Mouse (Mus musculus): Measurements from ENCODE around the gene Pigq. TPM values are rescaled to one million over a fixed set of nuclear protein-coding genes. Genes with fewer than 3 reads are reported as not detected.

Pigq gene
- polyA plus RNA-seq, 1 experiment = 24.4 TPM

- no peak for TF ChIP-seq POLR2A (IDR thresholded peaks at IDR 0.05; ENCODE audit: control insufficient read depth, low read depth, low read length)
- no peak for TF ChIP-seq CTCF (IDR thresholded peaks at IDR 0.05; ENCODE audit: control insufficient read depth, insufficient read depth, insufficient replicate concordance, low read depth, low read length)
- Histone ChIP-seq H3K27ac (ENCODE audit: control insufficient read depth, insufficient read depth, low read depth, low read length) (no peak overlapping the region), H3K27me3 (ENCODE audit: control insufficient read depth, insufficient read depth, low read length) (no peaks in the 10 kb centered on the region), H3K4me3 (ENCODE audit: control insufficient read depth, low read depth, low read length) (no peak overlapping the region), H3K36me3 (ENCODE audit: control insufficient read depth, insufficient read depth, low read length) (no peaks in the 10 kb centered on the region), H3K4me1 (ENCODE audit: control insufficient read depth, insufficient read depth, low read length) (no peaks in the 10 kb centered on the region)
Measured at GRCm38 (mm10) chr17:25911816-25912215, 32.9 kb downstream of the Pigq start.

GRCm38 (mm10) chr17:25907640-25908039 is 37.1 kb downstream of the Pigq start:
- Histone ChIP-seq H3K36me3 (ENCODE audit: control insufficient read depth, insufficient read depth, low read length) (no peaks in the 10 kb centered on the region), H3K4me3 (ENCODE audit: control insufficient read depth, low read depth, low read length) (no peak overlapping the region), H3K27ac (ENCODE audit: control insufficient read depth, insufficient read depth, low read depth, low read length) (no peak overlapping the region), H3K4me1 (ENCODE audit: control insufficient read depth, insufficient read depth, low read length) (no peaks in the 10 kb centered on the region), H3K27me3 (ENCODE audit: control insufficient read depth, insufficient read depth, low read length) (no peaks in the 10 kb centered on the region)
- no peak for TF ChIP-seq CTCF (IDR thresholded peaks at IDR 0.05; ENCODE audit: control insufficient read depth, insufficient read depth, insufficient replicate concordance, low read depth, low read length)
- TF ChIP-seq POLR2A (IDR thresholded peaks at IDR 0.05; ENCODE audit: control insufficient read depth, low read depth, low read length) = no peak

- Histone ChIP-seq H3K36me3 (ENCODE audit: control insufficient read depth, insufficient read depth, low read length) (no peaks in the 10 kb centered on the region), H3K4me1 (ENCODE audit: control insufficient read depth, insufficient read depth, low read length) (no peaks in the 10 kb centered on the region), H3K4me3 (ENCODE audit: control insufficient read depth, low read depth, low read length) (no peak overlapping the region), H3K27ac (ENCODE audit: control insufficient read depth, insufficient read depth, low read depth, low read length) (no peak overlapping the region), H3K27me3 (ENCODE audit: control insufficient read depth, insufficient read depth, low read length) (no peaks in the 10 kb centered on the region)
- TF ChIP-seq CTCF (IDR thresholded peaks at IDR 0.05; ENCODE audit: control insufficient read depth, insufficient read depth, insufficient replicate concordance, low read depth, low read length) = no peak
- no peak for TF ChIP-seq POLR2A (IDR thresholded peaks at IDR 0.05; ENCODE audit: control insufficient read depth, low read depth, low read length)
Measured at GRCm38 (mm10) chr17:25903061-25903460, 41.7 kb downstream of the Pigq start.

GRCm38 (mm10) chr17:25900193-25900592 is 44.5 kb downstream of the Pigq start:
- Histone ChIP-seq H3K4me3 (ENCODE audit: control insufficient read depth, low read depth, low read length) (no peak overlapping the region), H3K4me1 (ENCODE audit: control insufficient read depth, insufficient read depth, low read length) (no peaks in the 10 kb centered on the region), H3K27me3 (ENCODE audit: control insufficient read depth, insufficient read depth, low read length) (no peaks in the 10 kb centered on the region), H3K36me3 (ENCODE audit: control insufficient read depth, insufficient read depth, low read length) (no peaks in the 10 kb centered on the region), H3K27ac (ENCODE audit: control insufficient read depth, insufficient read depth, low read depth, low read length) (no peak overlapping the region)
- TF ChIP-seq CTCF (IDR thresholded peaks at IDR 0.05; ENCODE audit: control insufficient read depth, insufficient read depth, insufficient replicate concordance, low read depth, low read length) (no peak), POLR2A (IDR thresholded peaks at IDR 0.05; ENCODE audit: control insufficient read depth, low read depth, low read length) (no peak)

- TF ChIP-seq CTCF (IDR thresholded peaks at IDR 0.05; ENCODE audit: control insufficient read depth, insufficient read depth, insufficient replicate concordance, low read depth, low read length) (no peak), POLR2A (IDR thresholded peaks at IDR 0.05; ENCODE audit: control insufficient read depth, low read depth, low read length) (no peak)
- Histone ChIP-seq H3K36me3 (ENCODE audit: control insufficient read depth, insufficient read depth, low read length) (no peaks in the 10 kb centered on the region), H3K4me1 (ENCODE audit: control insufficient read depth, insufficient read depth, low read length) (no peaks in the 10 kb centered on the region; the same call in 1 of the 2 replicates), H3K27ac (ENCODE audit: control insufficient read depth, insufficient read depth, low read depth, low read length) (no peak overlapping the region), H3K4me3 (ENCODE audit: control insufficient read depth, low read depth, low read length) (no peak overlapping the region), H3K27me3 (ENCODE audit: control insufficient read depth, insufficient read depth, low read length) (no peaks in the 10 kb centered on the region)
Measured at GRCm38 (mm10) chr17:25895891-25896290, 48.8 kb downstream of the Pigq start.

GRCm38 (mm10) chr17:25895415-25895814 is 49.3 kb downstream of the Pigq start:
- no peaks in the 10 kb centered on the region for H3K27me3 ChIP-seq (ENCODE audit: control insufficient read depth, insufficient read depth, low read length)
- H3K27ac ChIP-seq (ENCODE audit: control insufficient read depth, insufficient read depth, low read depth, low read length) = no peak overlapping the region
- TF ChIP-seq CTCF (IDR thresholded peaks at IDR 0.05; ENCODE audit: control insufficient read depth, insufficient read depth, insufficient replicate concordance, low read depth, low read length) (no peak), POLR2A (IDR thresholded peaks at IDR 0.05; ENCODE audit: control insufficient read depth, low read depth, low read length) (no peak)
- no peaks in the 10 kb centered on the region; the same call in 1 of the 2 replicates for H3K4me1 ChIP-seq (ENCODE audit: control insufficient read depth, insufficient read depth, low read length)
- no peaks in the 10 kb centered on the region for H3K36me3 ChIP-seq (ENCODE audit: control insufficient read depth, insufficient read depth, low read length)
- H3K4me3 ChIP-seq (ENCODE audit: control insufficient read depth, low read depth, low read length) = no peak overlapping the region

GRCm38 (mm10) chr17:25893975-25894617 is 50.6 kb downstream of the Pigq start:
- H3K27ac ChIP-seq (ENCODE audit: control insufficient read depth, insufficient read depth, low read depth, low read length) = no peak overlapping the region
- TF ChIP-seq CTCF (IDR thresholded peaks at IDR 0.05; ENCODE audit: control insufficient read depth, insufficient read depth, insufficient replicate concordance, low read depth, low read length) = peak; percentile 77; the same call in 1 of the 2 replicates
- TF ChIP-seq POLR2A (IDR thresholded peaks at IDR 0.05; ENCODE audit: control insufficient read depth, low read depth, low read length) = no peak

More at GRCm38 (mm10) chr17:25893975-25894617, 50.6 kb downstream of the Pigq start:
- peaks cover 1% of the 10 kb centered on the region; the same call in 1 of the 2 replicates for H3K36me3 ChIP-seq (ENCODE audit: control insufficient read depth, insufficient read depth, low read length)
- no peaks in the 10 kb centered on the region for H3K27me3 ChIP-seq (ENCODE audit: control insufficient read depth, insufficient read depth, low read length)
- no peaks in the 10 kb centered on the region; the same call in 1 of the 2 replicates for H3K4me1 ChIP-seq (ENCODE audit: control insufficient read depth, insufficient read depth, low read length)
- no peak overlapping the region for H3K4me3 ChIP-seq (ENCODE audit: control insufficient read depth, low read depth, low read length)
